Mouse (Mus musculus): ENCODE results near the gene Oxnad1. TPM values are rescaled to one million over a fixed set of nuclear protein-coding genes. Genes with fewer than 3 reads are reported as not detected.

Gene Oxnad1
- polyA plus RNA-seq, 1 experiment: 22.7 TPM

DNA sequence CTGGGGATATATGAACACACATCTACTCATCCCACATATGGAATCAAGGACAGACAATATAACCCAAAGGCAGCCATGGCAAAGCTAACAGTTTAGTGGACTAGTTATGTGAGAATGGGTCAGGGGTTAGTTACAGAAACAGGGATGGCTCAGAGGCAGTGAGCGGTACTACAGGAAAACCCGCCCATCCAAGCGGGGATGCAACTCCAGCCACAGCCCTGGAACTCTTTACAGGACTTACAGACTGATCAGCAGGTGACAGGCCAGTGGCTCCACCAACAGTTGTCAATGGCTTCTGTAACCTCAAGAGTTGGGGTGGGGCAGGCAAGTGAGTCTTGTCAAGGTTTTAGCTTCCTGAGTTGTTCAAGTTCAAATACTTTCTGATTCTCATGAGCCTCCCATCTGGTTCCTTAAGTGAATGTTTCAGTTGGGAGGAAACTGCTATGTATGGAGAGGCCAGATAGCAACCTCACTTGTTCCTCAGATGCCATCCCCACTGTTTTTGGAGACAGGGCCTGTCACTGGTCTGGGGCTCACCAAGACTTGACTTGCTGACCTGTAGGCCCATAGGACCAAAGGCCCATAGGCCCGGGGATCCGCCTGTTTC, 55.3 kb downstream of the Oxnad1 start:
- no peak for DNase-seq (ENCODE audit: extremely low spot score in 1 of 2, low spot score in 1 of 2)

DNA sequence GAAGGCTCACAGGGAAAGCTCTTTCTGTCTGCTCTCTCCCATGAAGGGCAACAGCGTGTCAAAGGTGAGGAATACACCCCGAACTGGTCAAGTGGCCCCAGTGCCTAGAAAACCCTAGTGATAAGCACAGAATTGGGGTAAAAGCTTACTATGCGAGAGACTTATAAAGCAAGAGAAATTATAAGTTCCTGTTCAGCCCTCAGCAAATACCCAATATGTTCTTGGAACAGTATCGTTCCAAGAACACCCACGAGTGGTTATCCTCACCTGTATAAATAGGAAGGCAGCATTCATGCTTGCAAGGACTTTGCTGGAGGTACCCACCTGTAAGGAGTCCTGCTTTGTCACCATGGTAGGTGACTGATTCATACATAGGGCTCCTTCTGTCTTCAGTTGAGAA, 56.5 kb downstream of the Oxnad1 start, which contains the start of gene Msmb:
TSS of gene Msmb (plus strand) at position 301 of the 400 bp plus-strand sequence.
- DNase-seq (ENCODE audit: extremely low spot score in 1 of 2, low spot score in 1 of 2): no peak

DNA sequence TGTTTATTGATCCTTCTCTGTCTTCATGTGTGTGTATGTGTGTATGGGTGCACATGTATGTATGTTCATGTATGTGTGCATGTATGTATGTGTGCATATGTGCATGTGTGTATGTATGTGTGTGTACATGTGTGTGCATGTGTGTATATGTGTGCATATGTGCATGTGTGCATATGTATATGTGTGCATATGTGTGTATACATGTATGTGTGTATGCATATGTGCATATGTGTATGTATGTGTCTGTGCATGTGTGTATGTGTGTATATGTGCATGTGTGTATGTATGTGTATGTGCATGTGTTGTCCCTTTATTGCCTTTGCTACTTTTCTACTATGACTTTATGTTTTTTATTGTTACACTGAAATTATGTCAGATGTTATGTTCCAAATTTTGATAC, 59.6 kb downstream of the Oxnad1 start:
- DNase-seq (ENCODE audit: extremely low spot score in 1 of 2, low spot score in 1 of 2): no peak

DNA sequence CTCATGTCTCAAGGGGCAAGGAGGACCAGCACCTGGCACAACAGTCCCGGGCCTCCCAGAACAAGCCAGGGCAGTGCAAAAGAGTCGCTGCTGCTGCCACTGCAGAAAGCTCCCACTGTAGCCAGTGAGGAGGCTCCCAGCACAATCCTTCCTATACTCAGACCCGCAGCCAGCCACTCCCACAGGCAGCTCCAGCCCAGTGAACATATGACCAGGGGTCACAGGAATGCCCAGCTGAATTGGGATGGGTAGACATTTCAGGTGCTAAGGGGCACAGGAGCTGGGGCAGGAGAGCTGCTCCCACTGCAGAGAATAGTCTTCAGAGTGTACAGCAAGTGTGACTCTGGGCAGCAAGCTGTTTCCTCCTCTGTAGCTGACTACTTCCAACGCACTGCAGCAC, 60.2 kb downstream of the Oxnad1 start:
- no peak for DNase-seq (ENCODE audit: extremely low spot score in 1 of 2, low spot score in 1 of 2)

DNA sequence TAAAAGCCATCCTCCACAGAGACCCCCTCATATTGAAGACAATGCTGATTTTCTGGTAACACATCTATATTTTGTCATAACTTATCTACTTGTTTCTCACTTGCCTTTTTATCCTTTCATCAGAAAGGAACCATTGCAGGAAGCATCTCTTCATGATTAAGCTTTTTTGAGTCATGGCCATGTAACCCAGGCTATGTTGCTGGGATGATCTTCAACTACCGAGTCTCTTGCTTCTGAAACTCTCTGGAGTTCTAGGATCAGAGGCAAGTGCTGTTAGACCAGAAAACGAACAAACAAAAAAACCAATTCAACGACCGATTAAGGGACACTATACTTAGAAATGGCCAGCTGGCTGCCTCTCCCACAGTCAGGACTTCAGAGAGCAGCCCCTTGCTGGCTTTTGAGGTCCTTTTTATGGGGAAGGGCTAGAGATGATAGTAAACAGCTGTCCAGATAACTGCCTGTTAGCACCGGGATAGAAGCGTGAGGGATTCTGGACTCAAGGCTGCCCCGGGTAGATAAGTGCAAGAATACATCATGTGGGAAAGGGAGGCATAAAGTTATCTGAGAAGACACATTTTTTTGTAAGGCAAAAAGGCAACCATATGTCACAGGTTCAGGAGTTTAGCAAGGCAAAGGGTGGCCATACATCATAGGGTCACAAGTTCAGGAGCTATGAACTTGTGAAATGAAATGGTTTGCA, 60.8 kb downstream of the Oxnad1 start:
- no peak for DNase-seq (ENCODE audit: extremely low spot score in 1 of 2, low spot score in 1 of 2)

DNA sequence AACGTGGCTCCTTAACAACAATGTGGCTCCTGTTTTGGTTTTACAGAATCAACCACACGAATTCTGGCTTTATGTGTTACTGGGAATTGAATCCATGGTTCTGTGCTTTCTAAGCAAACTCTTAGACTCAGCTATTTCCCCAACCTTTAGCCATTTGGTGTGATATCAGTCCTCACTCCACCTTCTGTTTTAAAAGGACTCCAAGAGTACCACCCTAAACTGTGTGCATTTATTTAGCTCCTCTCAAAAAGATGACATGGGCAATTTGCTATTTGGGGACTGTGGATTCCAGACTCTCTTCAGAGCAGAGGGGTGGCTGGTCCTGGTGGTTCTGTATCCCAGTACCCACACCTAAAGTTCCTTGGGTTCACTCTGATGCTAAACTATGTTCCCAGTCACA, 61.4 kb downstream of the Oxnad1 start:
- no peak for DNase-seq (ENCODE audit: extremely low spot score in 1 of 2, low spot score in 1 of 2)

DNA sequence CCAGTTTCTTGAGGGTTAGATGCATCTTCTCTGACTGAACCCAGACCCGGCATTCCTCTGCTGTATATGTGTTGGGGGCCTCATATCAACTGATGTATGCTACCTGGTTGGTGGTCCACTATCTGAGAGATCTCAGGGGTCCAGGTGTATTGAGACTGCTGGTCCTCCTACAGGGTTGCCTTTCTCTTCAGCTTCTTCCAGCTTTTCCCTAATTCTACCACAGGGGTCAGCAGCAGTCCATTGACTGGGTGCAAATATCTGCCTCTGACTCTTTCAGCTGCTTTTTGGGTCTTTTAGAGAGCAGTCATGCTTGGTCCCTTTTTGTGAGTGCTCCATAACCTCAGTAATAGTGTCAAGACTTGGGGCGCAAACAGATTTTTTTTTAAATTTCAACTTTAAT, 65.7 kb downstream of the Oxnad1 start:
- no peak for DNase-seq (ENCODE audit: extremely low spot score in 1 of 2, low spot score in 1 of 2)

DNA sequence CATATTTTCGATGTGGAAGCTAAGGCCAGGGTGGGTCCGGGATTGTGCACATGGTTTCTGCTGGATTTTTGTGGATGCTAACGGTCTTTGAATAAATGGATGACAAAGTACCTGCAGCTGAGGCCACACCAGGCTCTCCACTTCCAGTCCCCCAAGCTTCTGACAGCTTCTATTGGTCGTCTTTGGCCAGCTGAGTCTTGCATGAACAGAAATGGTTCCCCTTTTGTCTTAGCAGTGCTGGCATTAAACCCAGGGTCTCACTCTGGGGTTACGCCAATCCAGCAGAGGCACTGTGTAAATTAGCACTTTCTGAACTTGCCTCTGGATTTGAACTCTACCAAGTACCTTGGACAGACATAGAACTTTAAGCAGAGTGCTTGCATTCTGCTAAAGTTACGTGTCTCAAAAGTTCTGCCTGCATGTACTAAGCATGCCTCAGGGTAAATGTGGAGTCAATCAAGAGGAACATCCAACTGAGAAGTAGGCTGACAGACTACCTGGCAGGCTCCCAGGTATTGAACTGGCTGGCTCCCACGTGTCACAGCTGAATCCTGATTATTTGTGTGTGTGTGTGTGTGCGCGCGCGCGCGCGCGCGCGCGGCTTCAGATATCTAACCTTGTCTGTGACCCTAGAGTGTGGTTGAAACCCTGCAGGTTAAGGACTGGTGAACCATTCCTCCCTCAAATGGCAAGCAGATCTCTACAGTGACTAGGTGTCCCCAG, 67.2 kb downstream of the Oxnad1 start:
- no peak for DNase-seq (ENCODE audit: extremely low spot score in 1 of 2, low spot score in 1 of 2)

Other genes starting within 250 kb of the Oxnad1 start
- gene Galnt15, start 56.4 kb upstream of the Oxnad1 start, polyA plus RNA-seq (2012; rRNA removed): 1.3 and 1.5 TPM in 2 replicates
- 35.4 and 39.4 TPM in 2 replicates for gene Dph3, start 355 bp downstream of the Oxnad1 start, polyA plus RNA-seq (2012; rRNA removed)
- gene Msmb, start 56.6 kb downstream of the Oxnad1 start, polyA plus RNA-seq (2012; rRNA removed): not detected in 2 replicates
- 49.7 and 60.5 TPM in 2 replicates for gene Ncoa4, start 74.5 kb downstream of the Oxnad1 start, polyA plus RNA-seq (2012; rRNA removed)
- gene Timm23, start 116.5 kb downstream of the Oxnad1 start, polyA plus RNA-seq (2012; rRNA removed): 108 and 134 TPM in 2 replicates
- gene Parg, start 116.6 kb downstream of the Oxnad1 start, polyA plus RNA-seq (2012; rRNA removed): 18.8 and 19.1 TPM in 2 replicates
- gene Ogdhl, start 236.6 kb downstream of the Oxnad1 start, polyA plus RNA-seq (2012; rRNA removed): 66.1 and 68.5 TPM in 2 replicates